Mouse (Mus musculus) kidney, adult 2 months (tissue): ENCODE measurements at regions not wholly inside any gene's neighbourhood (a gene's known extent, or its start where the extent isn't known, plus 50 kb on each side); places are given as distances from the start of the nearest gene placed in this dataset.

ENCODE experiments used
- DNase-seq: peaks from one replicate; pipeline ENCODE4 v3.0.0; 2021
- H3K27ac ChIP-seq: fragments of 200-500 bp; 2 replicates; pipeline ENCODE4 v1.5.1; 2012; ENCODE audit warnings: low read depth, low read length, control low read depth, inconsistent platforms; ENCODE audit not compliant: insufficient read depth
- H3K27me3 ChIP-seq: fragments of 200-500 bp; replicated peaks from 2 replicates; pipeline ENCODE4 v1.6.1; 2012; ENCODE audit warnings: mild to moderate bottlenecking, moderate library complexity, low read length, inconsistent platforms; ENCODE audit not compliant: control insufficient read depth, insufficient read depth
- H3K36me3 ChIP-seq: fragments of 200-500 bp; 2 replicates; pipeline ENCODE4 v1.6.1; 2012; ENCODE audit warnings: mild to moderate bottlenecking, moderate library complexity, low read length, inconsistent platforms; ENCODE audit not compliant: control insufficient read depth, insufficient read depth
- H3K4me1 ChIP-seq: fragments of 200-500 bp; 2 replicates; pipeline ENCODE4 v1.6.1; 2011; ENCODE audit warnings: low read length; ENCODE audit not compliant: control insufficient read depth, insufficient read depth
- H3K4me3 ChIP-seq: fragments of 200-500 bp; 2 replicates; pipeline ENCODE4 v1.5.1; 2011; ENCODE audit warnings: mild to moderate bottlenecking, low read depth, low read length, control low read depth; ENCODE audit not compliant: insufficient read depth
- CTCF ChIP-seq: fragments of 200-500 bp; conservative IDR thresholded peaks from 2 replicates; pipeline ENCODE4 v1.5.1; 2011; ENCODE audit warnings: low read depth, mild to moderate bottlenecking, control low read depth, low read length, moderate library complexity, mixed read lengths; ENCODE audit not compliant: insufficient read depth, insufficient read length
- POLR2A ChIP-seq: fragments of 200-500 bp; IDR thresholded peaks from one replicate; pipeline ENCODE4 v1.6.1; 2011; ENCODE audit warnings: low read depth, low read length, control low read depth
- WGBS: fragments of 180-500 bp; shearing (Covaris S2); methylation state at CpG from one replicate; pipeline ENCODE4 v1.1.7; 2018; 5-methylcytosine and 5-hydroxymethylcytosine counted together

- Histone ChIP-seq H3K36me3 (no peaks in the 10 kb centered on the region), H3K27ac (no peak overlapping the region), H3K4me3 (no peak overlapping the region), H3K4me1 (peaks cover 6% of the 10 kb centered on the region; the same call in 1 of the 2 replicates), H3K27me3 (no peaks in the 10 kb centered on the region)
- peak; percentile 6 for DNase-seq
- 38% methylated on average over 7 of the region's 7 CpGs for WGBS
- no peak for TF ChIP-seq POLR2A
- no peak for TF ChIP-seq CTCF
Observed at GRCm38 (mm10) chr4:131587536-131587935, 250.6 kb downstream of the Ptpru start.

- no peak for TF ChIP-seq POLR2A
- no peak for TF ChIP-seq CTCF
- H3K27me3 ChIP-seq, result no peaks in the 10 kb centered on the region
- 33% methylated on average over 4 of the region's 4 CpGs for WGBS
- no peak overlapping the region for H3K4me3 ChIP-seq
- H3K36me3 ChIP-seq, result no peaks in the 10 kb centered on the region
- H3K27ac ChIP-seq, result no peak overlapping the region
- DNase-seq, result peak; percentile 85
- peaks cover 6% of the 10 kb centered on the region; the same call in 1 of the 2 replicates for H3K4me1 ChIP-seq
Observed at GRCm38 (mm10) chr4:131590136-131590535, 248.0 kb downstream of the Ptpru start.

- DNase-seq, result no peak
- no peak for TF ChIP-seq CTCF
- TF ChIP-seq POLR2A, result no peak
- 84% methylated on average over 5 of the region's 5 CpGs for WGBS
- Histone ChIP-seq H3K4me3 (no peak overlapping the region), H3K4me1 (peaks cover 6% of the 10 kb centered on the region; the same call in 1 of the 2 replicates), H3K36me3 (no peaks in the 10 kb centered on the region), H3K27me3 (no peaks in the 10 kb centered on the region), H3K27ac (no peak overlapping the region)
Observed at GRCm38 (mm10) chr4:131591456-131591855, 246.6 kb downstream of the Ptpru start.

GRCm38 (mm10) chr4:131597996-131598395 lies 240.1 kb downstream of the Ptpru start:
- WGBS, result 92% methylated on average over 10 of the region's 10 CpGs
- no peak overlapping the region for H3K4me3 ChIP-seq
- no peak for DNase-seq

GRCm38 (mm10) chr4:131614434-131614833 lies 223.7 kb downstream of the Ptpru start:
- H3K4me1 ChIP-seq, result no peaks in the 10 kb centered on the region
- H3K27ac ChIP-seq, result no peak overlapping the region
- H3K4me3 ChIP-seq, result no peak overlapping the region
- H3K36me3 ChIP-seq, result no peaks in the 10 kb centered on the region
- DNase-seq, result no peak
- WGBS, result 50% methylated on average over 8 of the region's 8 CpGs
- H3K27me3 ChIP-seq, result no peaks in the 10 kb centered on the region
- TF ChIP-seq POLR2A (no peak), CTCF (no peak)

More at GRCm38 (mm10) chr4:131597996-131598395, 240.1 kb downstream of the Ptpru start:
- Histone ChIP-seq H3K27ac (no peak overlapping the region), H3K4me1 (no peaks in the 10 kb centered on the region), H3K36me3 (no peaks in the 10 kb centered on the region), H3K27me3 (no peaks in the 10 kb centered on the region)
- TF ChIP-seq POLR2A (no peak), CTCF (no peak)

- H3K27me3 ChIP-seq, result no peaks in the 10 kb centered on the region
- no peaks in the 10 kb centered on the region for H3K36me3 ChIP-seq
- no peaks in the 10 kb centered on the region for H3K4me1 ChIP-seq
- WGBS, result 45% methylated on average over 12 of the region's 12 CpGs
- DNase-seq, result no peak
- H3K27ac ChIP-seq, result no peak overlapping the region
- TF ChIP-seq CTCF, result no peak
- TF ChIP-seq POLR2A, result no peak
- no peak overlapping the region for H3K4me3 ChIP-seq
Observed at GRCm38 (mm10) chr4:131615587-131615986, 222.5 kb downstream of the Ptpru start.

GRCm38 (mm10) chr4:131638105-131638504 lies 200.0 kb downstream of the Ptpru start:
- H3K27me3 ChIP-seq, result no peaks in the 10 kb centered on the region
- peaks cover 4% of the 10 kb centered on the region; the same call in 1 of the 2 replicates for H3K4me1 ChIP-seq
- TF ChIP-seq POLR2A (no peak), CTCF (no peak)
- H3K36me3 ChIP-seq, result no peaks in the 10 kb centered on the region
- peak overlapping the region; percentile 40; the same call in 1 of the 2 replicates for H3K27ac ChIP-seq
- 53% methylated on average over 5 of the region's 5 CpGs for WGBS
- no peak overlapping the region for H3K4me3 ChIP-seq
- DNase-seq, result peak; percentile 67

GRCm38 (mm10) chr4:131656034-131656433 lies 182.1 kb downstream of the Ptpru start:
- no peak overlapping the region for H3K4me3 ChIP-seq
- no peaks in the 10 kb centered on the region for H3K36me3 ChIP-seq
- no peak overlapping the region for H3K27ac ChIP-seq
- DNase-seq, result no peak
- WGBS, result 23% methylated on average over 8 of the region's 8 CpGs
- TF ChIP-seq POLR2A (no peak), CTCF (no peak)
- H3K27me3 ChIP-seq, result no peaks in the 10 kb centered on the region
- H3K4me1 ChIP-seq, result no peaks in the 10 kb centered on the region
